Comparison of ENCODE assay signal across 8 mouse cellular contexts in the genomic region with DNA sequence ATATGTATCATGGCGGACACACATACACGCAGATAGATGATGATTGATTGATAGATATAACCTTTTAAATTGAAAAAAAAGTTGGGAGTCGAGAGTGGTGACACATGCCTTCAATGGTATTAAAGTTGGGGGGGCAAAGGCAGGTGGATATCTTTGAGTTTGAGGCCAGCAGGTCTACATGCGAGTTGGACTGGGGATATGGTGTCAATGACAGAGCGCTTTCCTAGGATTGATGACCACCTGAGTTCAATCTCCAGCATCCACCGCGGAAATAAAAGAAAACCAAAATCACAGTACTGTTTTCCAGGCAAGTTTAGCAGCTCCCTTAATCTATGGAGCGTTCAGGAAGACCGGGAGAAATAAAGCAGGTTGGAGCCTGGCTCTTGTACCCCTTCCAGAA. TPM values are rescaled to one million over a fixed set of nuclear protein-coding genes. Genes with fewer than 3 reads are reported as not detected.
A peak's percentile ranks its signal among the peaks of the same experiment; 100 is the strongest.
DNase-seq lines count a peak whose midpoint lies in the region; ATAC-seq and TF ChIP-seq lines count a peak whose summit lies in the region.

No protein-coding gene starts in this region.

- no peak for TF ChIP-seq CTCF in gastrocnemius, adult 2 months (IDR thresholded peaks at IDR 0.05)
- TF ChIP-seq CTCF in testis, adult 2 months (IDR thresholded peaks at IDR 0.05; ENCODE audit: control insufficient read depth, insufficient read depth, insufficient replicate concordance, low read depth, low read length): no peak

- no peaks in the 10 kb centered on the region; the same call in none of the 2 replicates for H3K4me1 ChIP-seq in testis, adult 2 months (ENCODE audit: control insufficient read depth, insufficient read depth, low read length)
- peaks cover 10% of the 10 kb centered on the region for H3K4me1 ChIP-seq in limb, embryonic 15.5 days
- 0 out of 2 replicates have a peak, but pooled peaks cover 6% of the 10 kb centered on the region for H3K4me1 ChIP-seq in stomach, embryonic 16.5 days (ENCODE audit: control insufficient read depth, insufficient read depth, low read length)

- 39% methylated on average over 9 of the region's 9 CpGs for WGBS in limb, embryonic 15.5 days
- WGBS in stomach, embryonic 16.5 days: 37% methylated on average over 9 of the region's 9 CpGs

- H3K9me3 ChIP-seq in limb, embryonic 15.5 days: no peaks in the 10 kb centered on the region
- H3K9me3 ChIP-seq in stomach, embryonic 16.5 days (replicated peaks; ENCODE audit: control insufficient read depth, low read length): no peaks in the 10 kb centered on the region

- H3K4me3 ChIP-seq in gastrocnemius, adult 2 months: peak overlapping the region; percentile 90
- H3K4me3 ChIP-seq in testis, adult 2 months (ENCODE audit: control insufficient read depth, low read depth, low read length): peak overlapping the region; percentile 100
- peak overlapping the region; percentile 70 for H3K4me3 ChIP-seq in limb, embryonic 15.5 days
- H3K4me3 ChIP-seq in stomach, embryonic 16.5 days (replicated peaks; ENCODE audit: low read length): peak overlapping the region; percentile 88

- no peak for TF ChIP-seq POLR2A in testis, adult 2 months (IDR thresholded peaks at IDR 0.05; ENCODE audit: control insufficient read depth, low read depth, low read length)

- H3K36me3 ChIP-seq in testis, adult 2 months (ENCODE audit: control insufficient read depth, insufficient read depth, low read length): no peaks in the 10 kb centered on the region
- peaks cover 17% of the 10 kb centered on the region for H3K36me3 ChIP-seq in limb, embryonic 15.5 days
- peaks cover 4% of the 10 kb centered on the region; the same call in 1 of the 2 replicates for H3K36me3 ChIP-seq in stomach, embryonic 16.5 days (ENCODE audit: control insufficient read depth, insufficient read depth, low read length)

- no peak for DNase-seq in gastrocnemius, adult 2 months
- DNase-seq in gastrocnemius, postnatal 10 days: no peak
- DNase-seq in testis, postnatal 10 days (ENCODE audit: low spot score): no peak
- DNase-seq in spleen, postnatal 14 days (ENCODE audit: low spot score in 2 of 2): no peak
- no peak for DNase-seq in cerebellum, postnatal 10 days

- peak overlapping the region; percentile 79; the same call in 1 of the 2 replicates for H3K27ac ChIP-seq in gastrocnemius, adult 2 months
- peak overlapping the region; percentile 79 for H3K27ac ChIP-seq in testis, adult 2 months (ENCODE audit: control insufficient read depth, insufficient read depth, low read depth, low read length)
- H3K27ac ChIP-seq in limb, embryonic 15.5 days: 0 out of 2 replicates have a peak overlapping the region, but pooled peaks have one; percentile 29
- H3K27ac ChIP-seq in stomach, embryonic 16.5 days (ENCODE audit: low read length): no peak overlapping the region

- H3K27me3 ChIP-seq in testis, adult 2 months (ENCODE audit: control insufficient read depth, insufficient read depth, low read length): no peaks in the 10 kb centered on the region
- no peaks in the 10 kb centered on the region for H3K27me3 ChIP-seq in limb, embryonic 15.5 days
- no peaks in the 10 kb centered on the region for H3K27me3 ChIP-seq in stomach, embryonic 16.5 days (ENCODE audit: control insufficient read depth, insufficient read depth, low read length)

- H3K9ac ChIP-seq in limb, embryonic 15.5 days: 0 out of 2 replicates have a peak overlapping the region, but pooled peaks have one; percentile 14
- peak overlapping the region; percentile 84 for H3K9ac ChIP-seq in stomach, embryonic 16.5 days (ENCODE audit: low read length)

- intact Hi-C loops in gastrocnemius, adult 2 months (cut with DNase I): no loop called here

- peak overlapping the region; percentile 67 for H3K4me2 ChIP-seq in limb, embryonic 15.5 days
- H3K4me2 ChIP-seq in stomach, embryonic 16.5 days (ENCODE audit: low read depth, low read length): peak overlapping the region; percentile 75

- ATAC-seq in limb, embryonic 15.5 days (ENCODE audit: insufficient number of reproducible peaks, low FRiP score, low TSS enrichment, low read depth): no peak
- peak; percentile 6; the same call in 1 of the 2 replicates for ATAC-seq in stomach, embryonic 16.5 days (ENCODE audit: insufficient read depth, low FRiP score)

RNA-seq across cellular contexts. Expression of a gene that starts 0.4 kb away (rescaled TPM):
- 1 to 10 TPM; 5.4 to 5.8 TPM for total RNA-seq in gastrocnemius, adult 2 months (2021)
- 1 to 10 TPM; 7.3 to 8.3 TPM for total RNA-seq in gastrocnemius, postnatal 10 days (2021)
- polyA plus RNA-seq in testis, adult 2 months (2012; rRNA removed): 133 TPM in 2 replicates
- polyA plus RNA-seq in limb, embryonic 15.5 days (2015; fragmentation: Nextera tagmentation; extraction: Ambion mirVana): 56.2 and 60.5 TPM in 2 replicates
- 54.1 and 57.3 TPM in 2 replicates for polyA plus RNA-seq in stomach, embryonic 16.5 days (2015; fragmentation: Nextera tagmentation; extraction: Ambion mirVana)

RNA-seq across cellular contexts. Expression of a gene that starts 24.6 kb away (rescaled TPM):
- total RNA-seq in gastrocnemius, adult 2 months (2021): 1 to 10 TPM; 1.4 to 2.1 TPM
- 10 to 100 TPM; 24.4 to 28.0 TPM for total RNA-seq in gastrocnemius, postnatal 10 days (2021)
- 134 and 135 TPM in 2 replicates for polyA plus RNA-seq in testis, adult 2 months (2012; rRNA removed)
- 112 and 115 TPM in 2 replicates for polyA plus RNA-seq in limb, embryonic 15.5 days (2015; fragmentation: Nextera tagmentation; extraction: Ambion mirVana)
- 9.5 and 13.4 TPM in 2 replicates for polyA plus RNA-seq in stomach, embryonic 16.5 days (2015; fragmentation: Nextera tagmentation; extraction: Ambion mirVana)

RNA-seq across cellular contexts. Expression of a gene that starts 45.5 kb away (rescaled TPM):
- total RNA-seq in gastrocnemius, adult 2 months (2021): 100 to 1,000 TPM; 179 to 181 TPM
- 100 to 1,000 TPM; 151 to 154 TPM for total RNA-seq in gastrocnemius, postnatal 10 days (2021)
- 71.3 and 76.5 TPM in 2 replicates for polyA plus RNA-seq in testis, adult 2 months (2012; rRNA removed)
- 228 and 240 TPM in 2 replicates for polyA plus RNA-seq in limb, embryonic 15.5 days (2015; fragmentation: Nextera tagmentation; extraction: Ambion mirVana)
- 214 and 239 TPM in 2 replicates for polyA plus RNA-seq in stomach, embryonic 16.5 days (2015; fragmentation: Nextera tagmentation; extraction: Ambion mirVana)

RNA-seq across cellular contexts. Expression of a gene that starts 58.8 kb away (rescaled TPM):
- 1 to 10 TPM; 2.1 to 2.3 TPM for total RNA-seq in gastrocnemius, adult 2 months (2021)
- total RNA-seq in gastrocnemius, postnatal 10 days (2021): 1 to 10 TPM; 2.5 to 2.6 TPM
- 0.25 and 0.58 TPM in 2 replicates for polyA plus RNA-seq in testis, adult 2 months (2012; rRNA removed)
- 0.15 and 1.0 TPM in 2 replicates for polyA plus RNA-seq in limb, embryonic 15.5 days (2015; fragmentation: Nextera tagmentation; extraction: Ambion mirVana)
- polyA plus RNA-seq in stomach, embryonic 16.5 days (2015; fragmentation: Nextera tagmentation; extraction: Ambion mirVana): 10.2 and 11.5 TPM in 2 replicates
